Mouse (Mus musculus): ENCODE results near the gene Hist1h2ab.

DNA sequence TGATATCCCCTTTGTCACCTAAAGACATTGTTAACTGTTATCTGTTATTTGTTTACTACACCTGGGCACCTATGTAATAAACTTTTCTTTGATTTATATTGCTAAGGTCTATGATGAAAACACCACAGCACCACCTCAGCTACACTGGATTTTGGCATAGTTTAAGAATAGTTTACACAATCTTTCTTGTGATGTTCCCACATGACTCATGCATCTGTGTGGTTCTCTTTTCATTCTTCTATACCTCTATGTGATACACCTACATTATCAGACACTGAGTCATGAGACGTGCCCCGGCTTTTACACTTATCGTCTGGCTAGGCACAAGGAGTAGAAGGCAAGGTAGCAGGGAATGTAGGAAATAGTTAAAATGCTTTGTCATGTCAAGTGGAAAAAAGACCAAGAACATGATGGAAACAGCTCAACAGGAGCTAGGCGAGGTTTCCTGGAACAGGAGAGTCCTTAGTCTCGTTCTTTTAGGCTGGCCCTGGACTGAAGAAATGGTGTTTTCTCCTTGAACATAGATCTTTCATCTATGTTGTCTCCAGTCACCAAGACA is 1.3 kb upstream of the Hist1h2ab start:
- no peak for TF ChIP-seq CTCF (conservative IDR thresholded peaks at IDR 0.05; ENCODE audit: low read length)
- TF ChIP-seq NANOG (IDR thresholded peaks at IDR 0.05; ENCODE audit: borderline replicate concordance, low read length), result no peak
- TF ChIP-seq POU5F1 (IDR thresholded peaks at IDR 0.05; ENCODE audit: borderline replicate concordance, low read length), result no peak

All from E14TG2a.4 (cell line).